Mouse (Mus musculus) megakaryocyte-erythroid progenitor cell, adult 5-6 weeks (primary cell): ENCODE results near the gene Dnal4. TPM values are rescaled to one million over a fixed set of nuclear protein-coding genes. Genes with fewer than 3 reads are reported as not detected.

Source experiments
- total RNA-seq, 2 experiments: library from RNA; stranded (forward) in 1 of 2; stranded (reverse) in 1 of 2; fragments of 200-1000, 215-1000 nt in 1 of 2; fragments of >200 nt in 1 of 2; fragmentation: Nextera tagmentation in 1 of 2; gene quantifications; 2 replicates each; pipeline ENCODE4 v1.2.3; 2014 to 2017

Dnal4 gene
- total RNA-seq, 2 experiments from 2014 or later: 10.0 to 13.2 TPM

Other genes starting within 250 kb of the Dnal4 start
- gene Ddx17, start 231.1 kb downstream of the Dnal4 start, total RNA-seq (2014; fragmentation: Nextera tagmentation): 157 and 184 TPM in 2 replicates
- gene Ddx17, start 231.1 kb downstream of the Dnal4 start, total RNA-seq (2017): 128 and 171 TPM in 2 replicates
- not detected in 2 replicates for gene Dmc1, start 172.7 kb downstream of the Dnal4 start, total RNA-seq (2014; fragmentation: Nextera tagmentation)
- gene Dmc1, start 172.7 kb downstream of the Dnal4 start, total RNA-seq (2017): 1.2 TPM in 1 of 2 replicates, not detected in the other
- 1.1 and 11.4 TPM in 2 replicates for gene Fam227a, start 118.9 kb downstream of the Dnal4 start, total RNA-seq (2014; fragmentation: Nextera tagmentation)
- 2.2 TPM in 1 of 2 replicates, not detected in the other for gene Fam227a, start 118.9 kb downstream of the Dnal4 start, total RNA-seq (2017)
- gene Cby1, start 118.7 kb downstream of the Dnal4 start, total RNA-seq (2014; fragmentation: Nextera tagmentation): 18.3 and 32.9 TPM in 2 replicates
- 57.0 and 65.7 TPM in 2 replicates for gene Cby1, start 118.7 kb downstream of the Dnal4 start, total RNA-seq (2017)
- gene Tomm22, start 107.0 kb downstream of the Dnal4 start, total RNA-seq (2014; fragmentation: Nextera tagmentation): 195 and 205 TPM in 2 replicates
- 85.4 and 108 TPM in 2 replicates for gene Tomm22, start 107.0 kb downstream of the Dnal4 start, total RNA-seq (2017)
- gene Josd1, start 89.9 kb downstream of the Dnal4 start, total RNA-seq (2014; fragmentation: Nextera tagmentation): 43.6 and 59.8 TPM in 2 replicates
- 43.8 and 49.8 TPM in 2 replicates for gene Josd1, start 89.9 kb downstream of the Dnal4 start, total RNA-seq (2017)
- gene Gtpbp1, start 87.0 kb downstream of the Dnal4 start, total RNA-seq (2014; fragmentation: Nextera tagmentation): 73.3 and 79.3 TPM in 2 replicates
- gene Gtpbp1, start 87.0 kb downstream of the Dnal4 start, total RNA-seq (2017): 99.5 and 126 TPM in 2 replicates
- gene Sun2, start 35.3 kb downstream of the Dnal4 start, total RNA-seq (2014; fragmentation: Nextera tagmentation): 9.9 and 11.8 TPM in 2 replicates
- gene Sun2, start 35.3 kb downstream of the Dnal4 start, total RNA-seq (2017): 13.9 and 15.2 TPM in 2 replicates
- gene Nptxr, start 26.9 kb upstream of the Dnal4 start, total RNA-seq (2014; fragmentation: Nextera tagmentation): 1.2 TPM in 1 of 2 replicates, not detected in the other
- gene Nptxr, start 26.9 kb upstream of the Dnal4 start, total RNA-seq (2017): not detected in 2 replicates
- not detected in 2 replicates for gene Npcd, start 56.4 kb upstream of the Dnal4 start, total RNA-seq (2014; fragmentation: Nextera tagmentation)
- not detected in 2 replicates for gene Npcd, start 56.4 kb upstream of the Dnal4 start, total RNA-seq (2017)
- 25.1 and 25.6 TPM in 2 replicates for gene Cbx6, start 56.8 kb upstream of the Dnal4 start, total RNA-seq (2014; fragmentation: Nextera tagmentation)
- gene Cbx6, start 56.8 kb upstream of the Dnal4 start, total RNA-seq (2017): 14.4 and 36.7 TPM in 2 replicates
- 243 and 293 TPM in 2 replicates for gene Apobec3, start 113.8 kb upstream of the Dnal4 start, total RNA-seq (2014; fragmentation: Nextera tagmentation)
- gene Apobec3, start 113.8 kb upstream of the Dnal4 start, total RNA-seq (2017): 135 and 175 TPM in 2 replicates
- gene Cbx7, start 193.3 kb upstream of the Dnal4 start, total RNA-seq (2014; fragmentation: Nextera tagmentation): 6.8 and 9.9 TPM in 2 replicates
- gene Cbx7, start 193.3 kb upstream of the Dnal4 start, total RNA-seq (2017): 2.5 and 4.4 TPM in 2 replicates
- gene Pdgfb, start 237.1 kb upstream of the Dnal4 start, total RNA-seq (2014; fragmentation: Nextera tagmentation): 0.39 and 0.99 TPM in 2 replicates
- 0.11 TPM in 1 of 2 replicates, not detected in the other for gene Pdgfb, start 237.1 kb upstream of the Dnal4 start, total RNA-seq (2017)